Mouse (Mus musculus): ENCODE measurements at regions not wholly inside any gene's neighbourhood (a gene's known extent, or its start where the extent isn't known, plus 50 kb on each side); places are given as distances from the start of the nearest gene placed in this dataset.

DNA sequence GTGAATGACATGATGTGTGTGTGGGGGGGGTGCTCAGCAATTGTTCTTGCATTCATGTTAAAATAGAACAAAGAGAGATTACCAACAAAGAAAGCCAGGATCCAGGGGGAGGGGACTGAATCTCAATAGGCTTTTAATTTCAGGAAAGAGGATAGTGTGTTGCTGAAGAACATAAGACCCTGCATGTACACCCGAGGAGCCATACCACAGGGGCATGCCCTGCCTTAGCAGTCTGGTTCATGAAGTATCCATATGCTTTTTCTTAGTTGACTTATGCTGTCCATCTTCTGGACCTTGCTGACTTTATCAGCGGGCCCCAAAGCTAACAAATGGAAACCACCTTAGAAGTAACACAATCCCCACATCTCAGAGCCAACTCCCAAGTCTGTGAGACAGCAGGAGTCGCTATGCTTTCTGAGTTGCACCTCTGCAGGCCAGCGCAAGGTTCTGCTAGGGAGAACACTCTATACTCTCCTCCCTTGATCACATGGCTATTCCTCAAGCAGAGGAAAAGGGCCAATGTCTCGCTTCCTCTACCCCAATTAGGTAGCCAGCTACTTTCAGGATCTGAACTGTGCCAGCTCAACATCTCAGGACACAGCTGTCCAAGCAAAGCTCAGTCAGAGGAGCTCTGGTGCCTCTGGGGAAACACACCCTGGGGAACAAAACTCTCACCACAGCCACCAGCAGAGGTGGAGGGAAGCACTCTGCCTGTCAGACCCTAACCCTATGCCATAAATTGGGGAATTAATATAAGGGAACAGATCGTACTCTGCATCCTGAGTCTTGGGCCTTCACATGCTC is 52.9 kb upstream of the Lmo4 start:
- H3K36me3 ChIP-seq (ENCODE audit: control insufficient read depth, insufficient read depth) = no peaks in the 10 kb centered on the region
- no peak overlapping the region for H3ac ChIP-seq (ENCODE audit: control insufficient read depth, insufficient read length)
- no peaks in the 10 kb centered on the region for H3K27me3 ChIP-seq (ENCODE audit: control insufficient read depth, insufficient read depth, insufficient read length)
- H3K4me3 ChIP-seq = no peak overlapping the region
- no peaks in the 10 kb centered on the region for H3K79me2 ChIP-seq (ENCODE audit: control insufficient read depth, insufficient read depth)
- no peak overlapping the region for H3K4me2 ChIP-seq (ENCODE audit: low read depth)
- TF ChIP-seq USF1 (IDR thresholded peaks at IDR 0.05; ENCODE audit: low read depth) (no peak), TCF3 (IDR thresholded peaks at IDR 0.05; ENCODE audit: insufficient read length, low read depth) (no peak), MAX (IDR thresholded peaks at IDR 0.05; ENCODE audit: low read depth) (no peak)

DNA sequence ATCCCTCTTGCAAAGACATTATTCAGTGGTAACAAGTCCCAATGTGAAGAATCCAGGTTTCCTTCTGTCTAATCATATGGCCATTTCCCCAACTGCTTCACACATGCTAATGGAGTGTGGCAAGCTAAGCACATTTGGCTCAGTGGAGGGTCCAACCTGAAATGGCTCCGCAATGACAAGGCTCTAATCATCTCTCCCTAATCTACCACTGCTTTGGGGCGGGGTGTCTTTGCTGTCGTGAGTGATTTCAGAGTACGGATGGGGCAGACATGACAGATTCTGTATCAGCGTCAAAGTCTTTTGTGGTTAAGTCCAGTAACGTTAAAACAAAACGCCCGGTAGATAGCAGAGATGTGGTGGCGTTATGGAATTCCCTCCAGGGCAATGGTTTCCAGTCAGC is 52.2 kb upstream of the Lmo4 start:
- Histone ChIP-seq H3K4me3 (no peak overlapping the region), H3K4me2 (ENCODE audit: low read depth) (no peak overlapping the region), H3K27me3 (ENCODE audit: control insufficient read depth, insufficient read depth, insufficient read length) (no peaks in the 10 kb centered on the region), H3K36me3 (ENCODE audit: control insufficient read depth, insufficient read depth) (no peaks in the 10 kb centered on the region), H3K79me2 (ENCODE audit: control insufficient read depth, insufficient read depth) (no peaks in the 10 kb centered on the region), H3ac (ENCODE audit: control insufficient read depth, insufficient read length) (no peak overlapping the region)
- no peak for TF ChIP-seq TCF3 (IDR thresholded peaks at IDR 0.05; ENCODE audit: insufficient read length, low read depth)
- TF ChIP-seq POLR2AphosphoS2 (IDR thresholded peaks at IDR 0.05; ENCODE audit: insufficient read length, low read depth) = no peak
- no peak for TF ChIP-seq POLR2A (IDR thresholded peaks at IDR 0.05; ENCODE audit: insufficient read length, low read depth)
- TF ChIP-seq TCF12 (IDR thresholded peaks at IDR 0.05; ENCODE audit: insufficient read depth, poor library complexity, severe bottlenecking) = no peak
- TF ChIP-seq SRF (IDR thresholded peaks at IDR 0.05; ENCODE audit: control insufficient read depth, insufficient read length, low read depth) = no peak
- no peak for TF ChIP-seq E2F4 (IDR thresholded peaks at IDR 0.05; ENCODE audit: insufficient read depth)
- TF ChIP-seq MYOG (IDR thresholded peaks at IDR 0.05; ENCODE audit: control insufficient read depth in 1 of 3, insufficient read depth in 1 of 3, insufficient read length in 2 of 3, low read depth in 2 of 3) = no peak
- TF ChIP-seq REST (IDR thresholded peaks at IDR 0.05; ENCODE audit: insufficient read depth, insufficient read length) = no peak
- TF ChIP-seq MYOD1 (IDR thresholded peaks at IDR 0.05; ENCODE audit: control insufficient read depth in 1 of 3, insufficient read length in 2 of 3, low read depth in 2 of 3) = no peak
- TF ChIP-seq USF1 (IDR thresholded peaks at IDR 0.05; ENCODE audit: low read depth) = no peak
- TF ChIP-seq CEBPB (IDR thresholded peaks at IDR 0.05; ENCODE audit: insufficient read depth, poor library complexity, severe bottlenecking) = no peak
- TF ChIP-seq MAX (IDR thresholded peaks at IDR 0.05; ENCODE audit: low read depth) = no peak

DNA sequence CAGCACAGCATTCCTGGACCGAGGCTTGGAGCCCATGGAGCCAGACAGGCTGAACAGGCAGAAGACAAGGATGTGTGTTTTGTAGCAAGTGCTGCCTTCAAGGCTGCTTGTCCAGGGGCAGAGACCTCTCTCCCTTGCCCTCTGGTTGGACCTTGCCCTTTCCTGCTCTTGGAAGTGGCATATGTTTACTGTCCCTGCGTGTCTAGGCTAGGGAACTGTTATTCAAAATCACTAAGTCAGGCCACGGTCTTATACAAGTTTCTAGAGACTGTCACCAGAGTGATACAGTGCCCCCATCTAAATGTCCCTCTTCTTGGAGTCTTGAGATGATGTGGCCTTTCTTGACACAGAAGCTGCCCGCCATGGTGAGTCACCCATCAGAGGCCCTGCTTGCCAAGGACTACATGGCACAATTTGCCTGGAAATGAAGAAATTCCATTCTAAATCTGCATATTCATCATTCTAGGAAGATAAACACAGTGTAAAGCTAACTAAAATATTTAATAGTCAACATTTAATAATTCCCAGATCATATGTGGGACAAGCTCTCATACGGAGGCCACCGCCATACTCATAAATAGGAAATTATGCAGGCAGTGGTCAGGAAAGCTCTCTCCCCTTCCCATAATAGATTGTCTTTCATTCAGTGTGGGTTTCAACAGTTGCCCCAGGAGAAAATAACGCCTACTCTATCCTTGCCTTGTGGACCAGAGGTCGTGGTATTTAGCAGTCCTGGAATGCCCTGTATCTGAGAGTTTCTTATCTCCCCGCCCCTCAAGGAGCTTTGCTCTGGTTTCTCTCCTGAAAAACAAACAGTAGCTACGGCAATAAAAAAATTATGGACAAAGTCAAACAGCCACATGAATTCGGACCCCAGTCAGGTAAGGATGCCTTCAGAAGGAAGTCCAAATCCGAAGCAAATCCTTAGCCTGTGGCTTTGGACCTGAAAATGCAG is 50.9 kb upstream of the Lmo4 start:
- TF ChIP-seq MYOD1 (IDR thresholded peaks at IDR 0.05; ENCODE audit: control insufficient read depth in 1 of 3, insufficient read length in 2 of 3, low read depth in 2 of 3) = no peak
- no peak for TF ChIP-seq MYOG (IDR thresholded peaks at IDR 0.05; ENCODE audit: control insufficient read depth in 1 of 3, insufficient read depth in 1 of 3, insufficient read length in 2 of 3, low read depth in 2 of 3)
- no peak for TF ChIP-seq MAX (IDR thresholded peaks at IDR 0.05; ENCODE audit: low read depth)
- no peak for TF ChIP-seq POLR2AphosphoS2 (IDR thresholded peaks at IDR 0.05; ENCODE audit: insufficient read length, low read depth)
- TF ChIP-seq CEBPB (IDR thresholded peaks at IDR 0.05; ENCODE audit: insufficient read depth, poor library complexity, severe bottlenecking) = no peak
- TF ChIP-seq POLR2A (IDR thresholded peaks at IDR 0.05; ENCODE audit: insufficient read length, low read depth) = no peak
- TF ChIP-seq E2F4 (IDR thresholded peaks at IDR 0.05; ENCODE audit: insufficient read depth) = no peak
- no peak for TF ChIP-seq TCF12 (IDR thresholded peaks at IDR 0.05; ENCODE audit: insufficient read depth, poor library complexity, severe bottlenecking)
- TF ChIP-seq USF1 (IDR thresholded peaks at IDR 0.05; ENCODE audit: low read depth) = no peak
- TF ChIP-seq REST (IDR thresholded peaks at IDR 0.05; ENCODE audit: insufficient read depth, insufficient read length) = no peak
- TF ChIP-seq SRF (IDR thresholded peaks at IDR 0.05; ENCODE audit: control insufficient read depth, insufficient read length, low read depth) = no peak
- no peak for TF ChIP-seq TCF3 (IDR thresholded peaks at IDR 0.05; ENCODE audit: insufficient read length, low read depth)
- Histone ChIP-seq H3K79me2 (ENCODE audit: control insufficient read depth, insufficient read depth) (no peaks in the 10 kb centered on the region), H3K36me3 (ENCODE audit: control insufficient read depth, insufficient read depth) (no peaks in the 10 kb centered on the region)

More for the DNA sequence above, 50.9 kb upstream of the Lmo4 start:
- H3K4me2 ChIP-seq (ENCODE audit: low read depth) = no peak overlapping the region
- no peaks in the 10 kb centered on the region for H3K27me3 ChIP-seq (ENCODE audit: control insufficient read depth, insufficient read depth, insufficient read length)
- H3K4me3 ChIP-seq = no peak overlapping the region
- no peak overlapping the region for H3ac ChIP-seq (ENCODE audit: control insufficient read depth, insufficient read length)

Measured in myocyte (in vitro differentiated cells).